Mouse (Mus musculus) heart, adult 2 months (tissue): ENCODE data around the gene Hoxb3.

ENCODE experiments used
- CTCF ChIP-seq: fragments of 200-600 bp; IDR thresholded peaks from 2 replicates; pipeline ENCODE4 v1.8.1; 2022; ENCODE audit warnings: antibody characterized with exemption, mild to moderate bottlenecking, moderate library complexity
- POLR2A ChIP-seq: fragments of 200-500 bp; IDR thresholded peaks from 2 replicates; pipeline ENCODE4 v1.6.1; 2011; ENCODE audit warnings: mild to moderate bottlenecking, low read depth, low read length, control low read depth; ENCODE audit not compliant: insufficient read depth

GRCm38 (mm10) chr11:96310183-96310938 is 12.8 kb upstream of the Hoxb3 start:
- no peak for TF ChIP-seq POLR2A
- TF ChIP-seq CTCF, result no peak
